Mouse (Mus musculus): ENCODE data around the gene Cry1.

- TF ChIP-seq POLR2A (IDR thresholded peaks at IDR 0.05; ENCODE audit: insufficient read depth, low read length) (no peak), CTCF (IDR thresholded peaks at IDR 0.05; ENCODE audit: low read depth, low read length) (no peak), EP300 (IDR thresholded peaks at IDR 0.05; ENCODE audit: insufficient read depth, low read depth, low read length) (no peak)
These were observed 26.8 kb upstream of the Cry1 start for GRCm38 (mm10) chr10:85211673-85212072.
